Mouse (Mus musculus) forebrain, postnatal 0 days (tissue): Measurements from ENCODE around the gene Gm45233. TPM values are rescaled to one million over a fixed set of nuclear protein-coding genes. Genes with fewer than 3 reads are reported as not detected.

Experiments used
- ATAC-seq: fragments of 200-750 bp; cut with Nextera tagmentation; 2 replicates; pipeline ENCODE4 v1.8.0; 2017; ENCODE audit warnings: mild to moderate bottlenecking, moderate library complexity
- DNase-seq: peaks from one replicate; pipeline ENCODE4 v3.0.0-alpha.2; 2015
- H3K27ac ChIP-seq: fragments of 300-500 bp; sonication (generic); 2 replicates; pipeline ENCODE4 v1.5.1; 2014; ENCODE audit warnings: low read depth, mild to moderate bottlenecking, antibody characterized with exemption, low read length, moderate library complexity, mixed read lengths
- H3K27me3 ChIP-seq: fragments of 300-500 bp; sonication (generic); 2 replicates; pipeline ENCODE4 v1.6.1; 2014; ENCODE audit warnings: mild to moderate bottlenecking, low read length, mixed read lengths; ENCODE audit not compliant: insufficient read depth
- H3K36me3 ChIP-seq: fragments of 300-500 bp; sonication (generic); 2 replicates; pipeline ENCODE4 v1.6.1; 2014; ENCODE audit warnings: mild to moderate bottlenecking, moderate library complexity; ENCODE audit not compliant: insufficient read depth
- H3K4me1 ChIP-seq: fragments of 300-500 bp; sonication (generic); 2 replicates; pipeline ENCODE4 v1.6.1; 2014; ENCODE audit warnings: antibody characterized with exemption; ENCODE audit not compliant: insufficient read depth
- H3K4me2 ChIP-seq: fragments of 300-500 bp; sonication (generic); 2 replicates; pipeline ENCODE4 v1.6.1; 2014; ENCODE audit warnings: low read depth, mild to moderate bottlenecking, moderate library complexity
- H3K4me3 ChIP-seq: fragments of 300-500 bp; sonication (generic); 2 replicates; pipeline ENCODE4 v1.5.1; 2014; ENCODE audit warnings: low read depth, low read length, mixed read lengths
- H3K9ac ChIP-seq: fragments of 300-500 bp; sonication (generic); 2 replicates; pipeline ENCODE4 v1.6.1; 2014; ENCODE audit warnings: mild to moderate bottlenecking
- H3K9me3 ChIP-seq: fragments of 300-500 bp; sonication (generic); 2 replicates; pipeline ENCODE4 v1.6.1; 2016; ENCODE audit warnings: low read length
- CTCF ChIP-seq: sonication (generic); IDR thresholded peaks from 2 replicates; pipeline ENCODE4 v1.5.1; 2016; ENCODE audit warnings: antibody characterized with exemption, control low read depth, low read depth
- WGBS: fragments of 180-500 bp; shearing (Covaris S2); extraction: QIAGEN DNeasy Blood & Tissue Kit; methylation state at CpG from one replicate; pipeline ENCODE4 v1.1.7; 2014; 5-methylcytosine and 5-hydroxymethylcytosine counted together
- polyA plus RNA-seq: library from polyadenylated mRNA; unstranded; fragments of >200 nt; fragmentation: Nextera tagmentation; extraction: Ambion mirVana; gene quantifications from 2 replicates; pipeline ENCODE4 v1.2.1, GENCODE M21; 2015
- total RNA-seq: library from RNA; depleted of rRNA; stranded (reverse); fragments of >200 nt; gene quantifications from 2 replicates; pipeline ENCODE4 v1.2.3, GENCODE M21; 2014

Gene Gm45233
- total and polyA plus RNA-seq, 2 experiments from 2014 or later, result 0.30 to 3.7 TPM

- DNase-seq, result no peak
- Histone ChIP-seq H3K27ac (no peak overlapping the region), H3K4me3 (no peak overlapping the region), H3K4me2 (no peak overlapping the region), H3K36me3 (peaks cover 26% of the 10 kb centered on the region), H3K4me1 (no peaks in the 10 kb centered on the region), H3K9me3 (no peaks in the 10 kb centered on the region), H3K27me3 (no peaks in the 10 kb centered on the region), H3K9ac (no peak overlapping the region)
- ATAC-seq, result no peak
- no peak for TF ChIP-seq CTCF
- 23% methylated on average over 13 of the region's 13 CpGs for WGBS
Observed at GRCm38 (mm10) chr7:43476376-43476775, 32.4 kb downstream of the Gm45233 start.

GRCm38 (mm10) chr7:43481191-43481590 lies 37.3 kb downstream of the Gm45233 start:
- ATAC-seq (no peak; the same call in 1 of the 2 replicates), DNase-seq (no peak)
- no peaks in the 10 kb centered on the region for H3K4me1 ChIP-seq
- H3K9me3 ChIP-seq, result no peaks in the 10 kb centered on the region
- no peak overlapping the region for H3K27ac ChIP-seq
- H3K9ac ChIP-seq, result no peak overlapping the region
- peaks cover 14% of the 10 kb centered on the region for H3K36me3 ChIP-seq
- no peaks in the 10 kb centered on the region for H3K27me3 ChIP-seq
- no peak for TF ChIP-seq CTCF
- H3K4me2 ChIP-seq, result no peak overlapping the region
- H3K4me3 ChIP-seq, result no peak overlapping the region
- WGBS, result 66% methylated on average over 3 of the region's 3 CpGs

GRCm38 (mm10) chr7:43482090-43482716 lies 38.3 kb downstream of the Gm45233 start:
- H3K27ac ChIP-seq, result no peak overlapping the region
- H3K4me3 ChIP-seq, result no peak overlapping the region
- 27% methylated on average over 8 of the region's 8 CpGs for WGBS
- ATAC-seq, result peak; percentile 45
- no peaks in the 10 kb centered on the region for H3K4me1 ChIP-seq
- H3K36me3 ChIP-seq, result peaks cover 14% of the 10 kb centered on the region
- H3K9me3 ChIP-seq, result no peaks in the 10 kb centered on the region
- DNase-seq, result peak; percentile 47
- H3K27me3 ChIP-seq, result no peaks in the 10 kb centered on the region
- H3K9ac ChIP-seq, result no peak overlapping the region
- no peak for TF ChIP-seq CTCF
- no peak overlapping the region for H3K4me2 ChIP-seq

- H3K4me3 ChIP-seq, result no peak overlapping the region
- H3K27ac ChIP-seq, result no peak overlapping the region
- H3K9ac ChIP-seq, result no peak overlapping the region
- H3K9me3 ChIP-seq, result no peaks in the 10 kb centered on the region
- no peak for TF ChIP-seq CTCF
- peaks cover 8% of the 10 kb centered on the region for H3K36me3 ChIP-seq
- 29% methylated on average over 10 of the region's 10 CpGs for WGBS
- no peaks in the 10 kb centered on the region for H3K27me3 ChIP-seq
- H3K4me2 ChIP-seq, result no peak overlapping the region
- no peaks in the 10 kb centered on the region for H3K4me1 ChIP-seq
- ATAC-seq (no peak), DNase-seq (no peak)
Observed at GRCm38 (mm10) chr7:43483236-43483635, 39.3 kb downstream of the Gm45233 start.

GRCm38 (mm10) chr7:43488646-43489045 lies 44.7 kb downstream of the Gm45233 start:
- Histone ChIP-seq H3K27ac (peak overlapping the region; percentile 83; the same call in 1 of the 2 replicates), H3K36me3 (no peaks in the 10 kb centered on the region), H3K27me3 (no peaks in the 10 kb centered on the region), H3K9ac (peak overlapping the region; percentile 93; the same call in 1 of the 2 replicates), H3K9me3 (no peaks in the 10 kb centered on the region), H3K4me3 (peak overlapping the region; percentile 75), H3K4me1 (peaks cover 7% of the 10 kb centered on the region; the same call in 1 of the 2 replicates), H3K4me2 (peak overlapping the region; percentile 83)
- peak; percentile 15 for ATAC-seq
- TF ChIP-seq CTCF, result no peak
- no peak for DNase-seq
- 46% methylated on average over 5 of the region's 5 CpGs for WGBS

GRCm38 (mm10) chr7:43489631-43490125 lies 45.8 kb downstream of the Gm45233 start, which contains the start of gene Iglon5:
Iglon5 (minus strand) TSS chr7:43490075.
- H3K27me3 ChIP-seq, result no peaks in the 10 kb centered on the region
- TF ChIP-seq CTCF, result no peak
- peak within 1 kb of the TSS; percentile 83 for H3K27ac ChIP-seq
- H3K9me3 ChIP-seq, result no peaks in the 10 kb centered on the region
- H3K9ac ChIP-seq, result peak within 1 kb of the TSS; percentile 93
- peak; percentile 56 for ATAC-seq
- H3K4me2 ChIP-seq, result peak within 1 kb of the TSS; percentile 83
- peak within 1 kb of the TSS; percentile 75 for H3K4me3 ChIP-seq
- peaks cover 7% of the 10 kb centered on the region; the same call in 1 of the 2 replicates for H3K4me1 ChIP-seq
- peak; percentile 29 for DNase-seq
- H3K36me3 ChIP-seq, result no peaks in the 10 kb centered on the region
- WGBS, result 6% methylated on average over 22 of the region's 41 CpGs

- Histone ChIP-seq H3K27me3 (no peaks in the 10 kb centered on the region), H3K27ac (peak overlapping the region; percentile 83), H3K9me3 (no peaks in the 10 kb centered on the region), H3K36me3 (no peaks in the 10 kb centered on the region), H3K9ac (peak overlapping the region; percentile 93), H3K4me2 (peak overlapping the region; percentile 83), H3K4me1 (peaks cover 7% of the 10 kb centered on the region; the same call in 1 of the 2 replicates), H3K4me3 (peak overlapping the region; percentile 75)
- peak; percentile 92 for ATAC-seq
- WGBS, result 0% methylated on average over 2 of the region's 13 CpGs
- peak; percentile 84 for DNase-seq
- no peak for TF ChIP-seq CTCF
Observed at GRCm38 (mm10) chr7:43490182-43490584, 46.3 kb downstream of the Gm45233 start.
